Mouse (Mus musculus): ENCODE results near the gene Gpr137. TPM values are rescaled to one million over a fixed set of nuclear protein-coding genes. Genes with fewer than 3 reads are reported as not detected.
"Not testable (repeated sequence)": the region's sequence is repeated elsewhere in the genome, so short reads cannot be mapped to it uniquely, and the experiment has no call there.

The Gpr137 gene
- polyA plus RNA-seq, 1 experiment from 2014 or later: 20.4 TPM

DNA sequence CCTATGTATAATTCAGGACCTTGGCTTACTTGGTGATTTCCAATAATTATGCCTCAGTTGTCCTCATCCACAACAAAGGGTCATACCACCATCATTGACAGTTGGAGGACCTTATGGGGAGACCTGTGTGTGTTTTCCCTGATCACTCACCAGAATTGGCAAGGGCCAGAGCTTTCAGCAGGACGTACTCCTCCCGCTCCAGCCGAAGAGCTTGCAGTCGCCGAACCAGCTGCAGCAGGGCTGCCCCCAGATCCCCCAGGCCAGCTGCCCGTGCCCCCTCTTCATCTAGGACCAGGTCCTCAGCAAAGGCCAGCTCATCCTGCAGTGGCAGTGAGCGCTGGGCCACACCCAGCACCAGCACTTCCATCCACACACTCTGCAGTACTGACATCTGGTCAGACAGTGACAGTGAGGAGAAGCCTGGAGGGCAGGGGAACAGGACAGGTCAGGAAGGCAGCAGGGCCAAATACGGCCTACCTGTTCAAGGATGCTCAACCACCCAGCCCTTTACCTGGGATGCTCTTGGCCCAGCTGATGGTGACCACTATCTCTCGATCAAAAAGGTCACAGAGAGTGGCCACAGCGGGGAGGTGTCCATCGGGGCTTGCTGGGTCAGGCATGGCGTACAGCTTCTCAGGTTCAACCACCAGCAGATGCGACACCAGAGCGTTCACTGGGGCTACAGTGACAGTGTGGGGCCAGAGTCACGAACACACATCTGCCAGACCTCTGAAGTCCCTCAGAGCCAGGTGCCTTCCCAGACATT is 29.9 kb downstream of the Gpr137 start:
- H3K9ac ChIP-seq: no peak overlapping the region
- no peaks in the 10 kb centered on the region for H3K9me3 ChIP-seq
- ATAC-seq: no peak
- peaks cover 20% of the 10 kb centered on the region for H3K4me1 ChIP-seq (replicated peaks)
- peaks cover 27% of the 10 kb centered on the region for H3K36me3 ChIP-seq
- H3K27me3 ChIP-seq (replicated peaks): no peaks in the 10 kb centered on the region
- 93% methylated on average over 15 of the region's 15 CpGs for WGBS
- no peak overlapping the region for H3K4me3 ChIP-seq (replicated peaks)
- no peak overlapping the region for H3K27ac ChIP-seq
- H3K4me2 ChIP-seq (replicated peaks): no peak overlapping the region

DNA sequence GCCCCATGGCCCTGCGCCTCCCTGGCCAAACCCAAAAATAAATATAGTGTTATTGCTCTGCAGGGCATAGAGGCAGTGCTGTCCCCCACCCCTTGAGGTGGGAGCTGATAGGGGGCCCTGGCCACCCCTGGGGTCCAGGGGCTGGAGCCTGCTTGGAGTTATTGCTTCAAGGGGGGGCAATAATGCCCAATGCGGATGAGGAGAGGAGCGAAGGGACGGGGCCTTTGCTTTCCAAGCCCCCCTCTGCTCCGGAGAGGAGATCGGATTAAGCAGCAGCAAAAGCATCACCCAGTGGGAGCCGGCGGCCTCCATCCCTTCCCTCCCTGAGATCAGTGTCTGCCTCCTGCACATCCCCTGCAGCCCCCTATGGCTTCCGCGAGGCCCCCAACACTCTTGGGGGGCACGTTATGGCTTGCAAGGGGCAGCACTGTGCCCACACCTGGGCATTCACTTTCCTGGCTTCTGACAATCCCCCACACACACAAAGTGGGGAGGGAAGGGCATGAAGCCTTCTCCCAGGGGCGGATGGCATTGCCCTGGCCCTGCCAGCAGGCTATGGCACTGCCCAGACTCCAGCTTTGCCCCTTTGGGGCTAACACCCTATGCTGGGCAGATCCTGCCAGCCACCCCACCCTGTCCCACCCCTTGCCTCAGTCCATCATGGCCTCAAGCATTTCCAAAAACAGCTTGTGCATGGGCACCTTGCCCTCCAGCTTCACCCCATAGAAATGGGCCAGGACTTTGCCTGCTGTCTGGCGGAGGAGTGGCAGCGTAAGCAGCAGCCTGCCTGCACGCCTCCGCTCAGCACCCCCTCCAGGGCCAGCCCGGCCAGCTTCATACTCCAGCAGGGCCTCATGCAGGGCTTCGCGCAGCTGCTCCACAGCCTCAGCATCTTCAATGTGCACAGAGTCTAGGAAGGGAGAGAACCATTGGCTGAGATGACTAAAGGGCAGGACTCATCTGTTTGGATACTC is 30.9 kb downstream of the Gpr137 start:
- 0 out of 2 replicates have a peak overlapping the region, but pooled peaks have one; percentile 11 for H3K9ac ChIP-seq
- no peak for ATAC-seq
- H3K4me3 ChIP-seq (replicated peaks): peak overlapping the region; percentile 18
- peaks cover 20% of the 10 kb centered on the region for H3K4me1 ChIP-seq (replicated peaks)
- H3K9me3 ChIP-seq: no peaks in the 10 kb centered on the region
- 85% methylated on average over 19 of the region's 19 CpGs for WGBS
- peaks cover 35% of the 10 kb centered on the region for H3K36me3 ChIP-seq
- peak overlapping the region; percentile 45 for H3K4me2 ChIP-seq (replicated peaks)
- no peaks in the 10 kb centered on the region for H3K27me3 ChIP-seq (replicated peaks)
- H3K27ac ChIP-seq: peak overlapping the region; percentile 10; the same call in 1 of the 2 replicates

GRCm38 (mm10) chr19:6910306-6910705 is 32.0 kb downstream of the Gpr137 start:
- H3K36me3 ChIP-seq: peaks cover 35% of the 10 kb centered on the region
- H3K9me3 ChIP-seq: not testable (repeated sequence)

DNA sequence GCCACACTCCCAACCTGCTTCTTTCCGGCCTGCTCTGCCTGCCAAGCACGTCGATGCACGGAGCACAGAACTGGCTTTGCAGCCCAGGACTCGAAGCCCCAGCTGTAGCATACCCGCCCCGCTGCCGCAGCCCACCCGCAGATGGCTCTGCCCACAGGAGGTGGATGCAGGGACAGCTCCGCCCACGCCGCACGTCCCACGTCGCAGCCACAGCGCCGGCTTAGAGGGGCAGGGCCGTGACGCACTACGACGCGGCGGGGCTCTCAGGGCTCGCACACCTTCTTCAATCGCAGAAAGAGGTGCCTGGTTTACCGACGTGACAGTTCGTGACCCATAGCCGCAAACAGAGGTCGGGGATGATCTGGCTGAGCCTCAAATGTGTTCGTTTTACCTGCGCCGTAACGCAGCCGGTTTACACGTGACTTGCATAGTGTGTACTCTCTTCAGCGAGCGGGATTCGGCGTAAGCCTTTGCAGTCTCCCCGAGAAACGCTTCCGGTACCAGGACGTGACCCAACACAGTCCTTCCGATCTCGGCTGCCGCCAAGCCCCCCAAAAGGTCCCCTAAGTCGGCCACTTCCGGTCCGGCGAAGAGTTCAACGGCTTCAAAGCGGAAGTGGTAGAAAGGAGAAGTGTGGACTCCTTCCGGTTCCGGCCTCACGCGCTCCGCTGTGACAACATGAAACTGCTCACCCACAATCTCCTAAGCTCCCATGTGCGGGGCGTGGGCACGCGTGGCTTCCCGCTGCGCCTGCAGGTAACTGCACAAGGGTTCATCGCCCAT is 32.6 kb downstream of the Gpr137 start, which contains the start of the genes Trmt112 and Prdx5:
Gene Trmt112, plus strand, starts transcription at position 192 of the 783 bp plus-strand sequence.
Gene Prdx5, minus strand, starts transcription at position 600 of the 783 bp plus-strand sequence.
- Histone ChIP-seq H3K9ac (peak within 1 kb of the TSS; percentile 68), H3K4me1 (replicated peaks) (peaks cover 20% of the 10 kb centered on the region), H3K4me2 (replicated peaks) (peak within 1 kb of the TSS; percentile 77), H3K4me3 (replicated peaks) (peak within 1 kb of the TSS; percentile 56), H3K27me3 (replicated peaks) (no peaks in the 10 kb centered on the region), H3K9me3 (no peaks in the 10 kb centered on the region), H3K27ac (peak within 1 kb of the TSS; percentile 99), H3K36me3 (peaks cover 35% of the 10 kb centered on the region)
- ATAC-seq: peak; percentile 93
- WGBS: under 1% methylated on average over 65 of the region's 65 CpGs

More at GRCm38 (mm10) chr19:6910306-6910705, 32.0 kb downstream of the Gpr137 start:
- peak overlapping the region; percentile 77 for H3K4me2 ChIP-seq (replicated peaks)
- peak; percentile 54 for ATAC-seq
- WGBS: under 1% methylated on average over 30 of the region's 30 CpGs
- H3K27me3 ChIP-seq (replicated peaks): not testable (repeated sequence)
- peak overlapping the region; percentile 99 for H3K27ac ChIP-seq
- peak overlapping the region; percentile 56 for H3K4me3 ChIP-seq (replicated peaks)
- peak overlapping the region; percentile 68 for H3K9ac ChIP-seq
- peaks cover 20% of the 10 kb centered on the region for H3K4me1 ChIP-seq (replicated peaks)

- peak overlapping the region; percentile 99 for H3K27ac ChIP-seq
- peak overlapping the region; percentile 56 for H3K4me3 ChIP-seq (replicated peaks)
- WGBS: 8% methylated on average over 11 of the region's 11 CpGs
- peaks cover 35% of the 10 kb centered on the region for H3K36me3 ChIP-seq
- no peak for ATAC-seq
- peaks cover 20% of the 10 kb centered on the region for H3K4me1 ChIP-seq (replicated peaks)
- H3K9me3 ChIP-seq: no peaks in the 10 kb centered on the region
- H3K27me3 ChIP-seq (replicated peaks): no peaks in the 10 kb centered on the region
- peak overlapping the region; percentile 68 for H3K9ac ChIP-seq
- peak overlapping the region; percentile 77 for H3K4me2 ChIP-seq (replicated peaks)
Measured at GRCm38 (mm10) chr19:6909021-6909420, 33.3 kb downstream of the Gpr137 start.

DNA sequence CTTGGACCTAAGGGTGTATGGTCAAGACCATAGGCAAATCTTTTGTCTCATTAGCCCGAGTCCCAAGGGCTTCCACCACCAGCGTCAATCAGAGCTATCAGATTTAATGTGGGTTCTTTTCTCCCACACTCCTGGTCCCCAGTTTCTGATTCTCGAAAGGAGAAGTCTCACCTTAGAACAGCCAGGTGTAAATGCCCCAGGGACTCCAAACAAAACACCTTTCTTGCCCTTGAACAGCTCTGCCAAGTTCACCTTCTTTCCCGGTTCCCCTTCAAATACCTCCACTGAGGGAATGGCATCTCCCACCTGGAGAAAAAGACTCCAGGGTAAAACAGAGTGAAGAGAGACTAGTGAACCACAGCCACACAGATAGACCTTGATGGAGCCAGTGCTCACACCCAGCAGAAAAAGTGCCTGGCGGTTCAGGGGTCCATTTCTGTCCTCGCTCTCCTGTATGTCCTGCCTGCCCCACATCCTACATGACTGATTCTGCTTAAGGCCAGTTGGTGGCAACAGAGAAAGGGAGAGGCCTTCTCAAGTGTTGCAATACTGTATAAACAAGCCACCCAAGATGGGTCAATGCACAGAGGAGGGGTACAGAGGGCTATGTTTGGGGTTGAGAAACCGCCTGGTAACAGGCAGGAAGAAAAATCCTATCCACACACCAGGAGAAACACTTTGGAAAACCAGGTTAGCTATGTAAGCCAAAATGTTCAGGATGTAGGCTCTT is 34.3 kb downstream of the Gpr137 start:
- peak overlapping the region; percentile 56 for H3K4me3 ChIP-seq (replicated peaks)
- H3K9me3 ChIP-seq: no peaks in the 10 kb centered on the region
- no peak overlapping the region for H3K27ac ChIP-seq
- H3K36me3 ChIP-seq: peaks cover 26% of the 10 kb centered on the region
- peak overlapping the region; percentile 68 for H3K9ac ChIP-seq
- H3K27me3 ChIP-seq (replicated peaks): no peaks in the 10 kb centered on the region
- H3K4me1 ChIP-seq (replicated peaks): peaks cover 20% of the 10 kb centered on the region
- 78% methylated on average over 7 of the region's 7 CpGs for WGBS
- ATAC-seq: no peak
- peak overlapping the region; percentile 77 for H3K4me2 ChIP-seq (replicated peaks)

GRCm38 (mm10) chr19:6907094-6907493 is 35.2 kb downstream of the Gpr137 start:
- H3K9ac ChIP-seq: no peak overlapping the region

DNA sequence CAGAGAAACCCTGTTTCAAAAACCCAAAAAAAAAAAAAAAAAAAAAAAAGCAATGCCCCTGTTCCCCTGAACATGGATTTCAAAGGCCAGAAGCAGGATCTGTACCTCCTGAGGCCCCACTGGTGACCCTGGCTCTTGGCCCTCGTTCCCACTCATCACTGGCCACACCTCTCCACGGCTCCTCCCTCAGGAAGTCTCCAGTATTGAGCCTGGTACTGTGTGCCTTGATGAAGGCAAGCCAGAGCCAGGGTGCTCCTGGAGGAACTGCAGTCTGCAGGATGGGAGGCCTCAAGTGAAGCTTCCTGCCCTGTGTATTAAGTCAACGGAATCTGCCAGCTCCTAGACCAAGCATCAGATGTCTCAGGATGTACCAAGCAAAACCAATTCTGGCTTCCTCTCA is 36.1 kb downstream of the Gpr137 start:
- Histone ChIP-seq H3K9me3 (no peaks in the 10 kb centered on the region), H3K9ac (no peak overlapping the region), H3K36me3 (peaks cover 10% of the 10 kb centered on the region), H3K4me2 (replicated peaks) (no peak overlapping the region), H3K27me3 (replicated peaks) (no peaks in the 10 kb centered on the region), H3K27ac (no peak overlapping the region), H3K4me3 (replicated peaks) (no peak overlapping the region), H3K4me1 (replicated peaks) (peaks cover 17% of the 10 kb centered on the region)
- WGBS: 81% methylated on average over 3 of the region's 3 CpGs
- ATAC-seq: no peak

More at GRCm38 (mm10) chr19:6907094-6907493, 35.2 kb downstream of the Gpr137 start:
- Histone ChIP-seq H3K27ac (no peak overlapping the region), H3K4me1 (replicated peaks) (peaks cover 20% of the 10 kb centered on the region), H3K4me2 (replicated peaks) (no peak overlapping the region), H3K9me3 (no peaks in the 10 kb centered on the region), H3K36me3 (peaks cover 18% of the 10 kb centered on the region), H3K4me3 (replicated peaks) (no peak overlapping the region), H3K27me3 (replicated peaks) (no peaks in the 10 kb centered on the region)
- 91% methylated on average over 8 of the region's 8 CpGs for WGBS
- ATAC-seq: no peak

DNA sequence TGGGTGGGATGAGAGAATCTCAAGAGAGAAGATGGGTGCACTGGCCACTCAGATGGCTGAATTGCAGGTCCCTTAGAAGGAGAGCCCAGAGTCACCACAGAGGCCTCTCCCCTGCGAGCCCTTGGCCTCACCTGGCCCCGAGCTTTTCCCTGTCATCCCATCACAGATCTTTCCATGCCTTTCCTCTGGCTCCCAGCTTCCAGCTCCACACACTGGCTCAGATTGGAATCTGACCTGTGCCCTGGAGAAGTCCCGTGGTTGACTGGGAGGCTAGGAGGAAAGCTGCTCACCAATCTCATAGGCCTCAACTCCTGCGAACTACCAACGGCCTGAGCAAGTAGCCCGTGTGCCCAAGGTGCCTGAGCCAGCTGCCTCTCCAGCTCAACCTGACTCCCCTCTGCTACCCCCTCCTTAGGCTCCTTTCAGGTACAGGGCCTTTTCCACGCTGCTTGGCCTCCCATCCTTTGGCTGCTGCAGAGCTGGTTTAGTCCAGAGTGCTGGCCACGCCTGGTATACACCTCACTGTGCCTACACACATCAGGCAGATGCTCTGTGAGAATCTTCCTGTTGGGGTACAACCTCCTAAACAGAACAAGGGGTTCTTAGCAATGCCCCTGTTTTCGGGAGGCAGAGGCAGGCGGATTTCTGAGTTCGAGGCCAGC is 36.7 kb downstream of the Gpr137 start:
- Histone ChIP-seq H3K9ac (no peak overlapping the region), H3K4me1 (replicated peaks) (peaks cover 13% of the 10 kb centered on the region), H3K36me3 (peaks cover 8% of the 10 kb centered on the region), H3K27ac (no peak overlapping the region), H3K27me3 (replicated peaks) (no peaks in the 10 kb centered on the region), H3K9me3 (no peaks in the 10 kb centered on the region), H3K4me3 (replicated peaks) (no peak overlapping the region), H3K4me2 (replicated peaks) (no peak overlapping the region)
- no peak for ATAC-seq
- WGBS: 92% methylated on average over 11 of the region's 11 CpGs

- H3K9me3 ChIP-seq: no peaks in the 10 kb centered on the region
- H3K27me3 ChIP-seq (replicated peaks): no peaks in the 10 kb centered on the region
- peaks cover 8% of the 10 kb centered on the region for H3K36me3 ChIP-seq
- WGBS: 72% methylated on average over 2 of the region's 2 CpGs
- H3K4me3 ChIP-seq (replicated peaks): no peak overlapping the region
- H3K9ac ChIP-seq: no peak overlapping the region
- no peak overlapping the region for H3K4me2 ChIP-seq (replicated peaks)
- H3K4me1 ChIP-seq (replicated peaks): peaks cover 13% of the 10 kb centered on the region
- H3K27ac ChIP-seq: no peak overlapping the region
- no peak for ATAC-seq
Measured at GRCm38 (mm10) chr19:6904846-6905245, 37.4 kb downstream of the Gpr137 start.

DNA sequence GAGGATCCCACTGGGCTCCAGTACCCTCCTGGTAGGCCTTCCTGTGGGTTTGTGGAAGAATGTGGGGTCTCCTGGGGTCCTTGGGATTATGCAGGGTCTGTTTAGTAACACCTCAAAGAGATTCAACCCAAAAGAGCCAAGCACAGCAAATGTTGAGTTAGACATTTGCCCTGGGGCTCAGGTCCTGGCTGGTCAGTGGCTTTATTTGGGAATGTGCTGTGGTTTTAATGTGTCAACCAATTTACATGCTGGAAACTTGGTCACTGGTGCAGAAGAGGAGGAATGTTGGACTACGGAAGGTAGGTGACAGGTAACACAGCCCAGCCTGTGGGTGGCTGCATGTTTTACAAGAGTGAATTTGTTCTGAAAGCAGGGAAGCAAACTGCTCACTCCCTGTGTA is 39.2 kb downstream of the Gpr137 start:
- peaks cover 8% of the 10 kb centered on the region for H3K36me3 ChIP-seq
- H3K4me2 ChIP-seq (replicated peaks): no peak overlapping the region
- no peak overlapping the region for H3K27ac ChIP-seq
- no peak for ATAC-seq
- H3K4me3 ChIP-seq (replicated peaks): no peak overlapping the region
- no peaks in the 10 kb centered on the region for H3K9me3 ChIP-seq
- peaks cover 7% of the 10 kb centered on the region for H3K4me1 ChIP-seq (replicated peaks)
- no peaks in the 10 kb centered on the region for H3K27me3 ChIP-seq (replicated peaks)
- H3K9ac ChIP-seq: no peak overlapping the region
- WGBS: 90% methylated on average over 1 of the region's 1 CpGs
